13 mouse cellular contexts compared by ENCODE assay signal in the genomic region with DNA sequence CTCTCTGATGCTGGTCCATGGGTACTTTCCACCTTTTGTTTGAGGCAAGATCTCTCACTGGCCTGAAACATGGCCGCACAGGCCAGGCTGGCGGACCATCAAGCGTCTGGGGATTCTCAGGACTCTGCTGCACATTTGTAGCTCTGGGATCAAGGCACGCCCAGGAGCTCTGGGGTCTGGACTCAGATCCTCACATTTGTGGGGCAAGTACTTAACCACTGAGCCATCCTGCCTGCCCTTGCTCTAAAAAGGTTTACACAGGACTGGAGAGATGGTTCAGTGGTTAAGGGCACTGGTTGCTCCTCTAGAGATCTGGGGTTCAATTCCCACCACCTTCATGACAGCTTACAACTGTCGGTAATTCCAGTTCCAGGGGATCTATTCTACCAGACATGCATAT. TPM values are rescaled to one million over a fixed set of nuclear protein-coding genes. Genes with fewer than 3 reads are reported as not detected.
"Had no signal": no experiment of that assay in that cellular context is flagged by ENCODE, and none has a peak within 500 bp of the region (broad histone marks: within the 10 kb centered on the region; RNA-seq: fewer than 3 reads in every experiment).

No protein-coding gene starts in this region.

- DNase-seq: retina, postnatal 1 day; right cerebral cortex, adult 18-20 months; right cerebral cortex, postnatal 14 days; right cerebral cortex, postnatal 25 days; right cerebral cortex, postnatal 4 days; spleen, adult 18-20 months; thymus, adult 18-20 months; thymus, adult 2 months; thymus, postnatal 14 days; thymus, postnatal 25 days; thymus, postnatal 36 days; thymus, postnatal 4 days had no signal

RNA-seq across cellular contexts. Expression of gene Slc51b, which starts 8.2 kb away (rescaled TPM):
- total RNA-seq: neutrophil, adult 5-6 weeks had no signal

RNA-seq across cellular contexts. Expression of gene Rasl12, which starts 32.6 kb away (rescaled TPM):
- total RNA-seq: neutrophil, adult 5-6 weeks had no signal

RNA-seq across cellular contexts. Expression of gene Kbtbd13, which starts 39.5 kb away (rescaled TPM):
- total RNA-seq: neutrophil, adult 5-6 weeks had no signal
